Mouse (Mus musculus) heart, postnatal 14 days (tissue): Measurements from ENCODE around the gene Rictor. TPM values are rescaled to one million over a fixed set of nuclear protein-coding genes. Genes with fewer than 3 reads are reported as not detected.

Experiments
- total RNA-seq, 2 experiments: library from RNA; stranded (reverse); gene quantifications; 2 replicates each; pipeline ENCODE4 v1.2.3; 2021

The Rictor gene
- total RNA-seq, 2 experiments from 2014 or later, result 15.7 to 16.5 TPM

Other genes with a start within 250 kb of the Rictor start
- 10 to 100 TPM; 34.6 to 36.2 TPM for gene Fyb, start 185.5 kb upstream of the Rictor start, total RNA-seq
- 10 to 100 TPM; 11.1 to 13.5 TPM for gene Osmr, start 166.6 kb downstream of the Rictor start, total RNA-seq